Mouse (Mus musculus) embryonic facial prominence, embryonic 13.5 days (tissue): ENCODE results near the gene Mcrip1. TPM values are rescaled to one million over a fixed set of nuclear protein-coding genes. Genes with fewer than 3 reads are reported as not detected.
A peak's percentile ranks its signal among the peaks of the same experiment; 100 is the strongest.
"Not testable (repeated sequence)": the region's sequence is repeated elsewhere in the genome, so short reads cannot be mapped to it uniquely, and the experiment has no call there.

Source experiments
- ATAC-seq: fragments of 200-750 bp; cut with Nextera tagmentation; 2 replicates; pipeline ENCODE4 v1.8.0; 2017; ENCODE audit warnings: low read depth; ENCODE audit not compliant: insufficient number of reproducible peaks, insufficient read depth, low FRiP score, low TSS enrichment
- H3K27ac ChIP-seq: fragments of 300-500 bp; sonication (generic); 2 replicates; pipeline ENCODE4 v1.5.1; 2015; ENCODE audit warnings: moderate library complexity, mild to moderate bottlenecking, inconsistent platforms
- H3K27me3 ChIP-seq: fragments of 300-500 bp; sonication (generic); 2 replicates; pipeline ENCODE4 v1.6.1; 2015; ENCODE audit warnings: mild to moderate bottlenecking, inconsistent platforms
- H3K36me3 ChIP-seq: fragments of 300-500 bp; sonication (generic); 2 replicates; pipeline ENCODE4 v1.6.1; 2015; ENCODE audit warnings: mild to moderate bottlenecking, inconsistent platforms
- H3K4me1 ChIP-seq: fragments of 300-500 bp; sonication (generic); 2 replicates; pipeline ENCODE4 v1.6.1; 2015; ENCODE audit warnings: inconsistent platforms
- H3K4me2 ChIP-seq: fragments of 300-500 bp; sonication (generic); 2 replicates; pipeline ENCODE4 v1.6.1; 2015; ENCODE audit warnings: moderate library complexity, mild to moderate bottlenecking, inconsistent platforms
- H3K4me3 ChIP-seq: fragments of 300-500 bp; sonication (generic); 2 replicates; pipeline ENCODE4 v1.5.1; 2015; ENCODE audit warnings: mild to moderate bottlenecking, inconsistent platforms
- H3K9ac ChIP-seq: fragments of 300-500 bp; sonication (generic); 2 replicates; pipeline ENCODE4 v1.6.1; 2015; ENCODE audit warnings: mild to moderate bottlenecking, inconsistent platforms
- H3K9me3 ChIP-seq: fragments of 300-500 bp; sonication (generic); 2 replicates; pipeline ENCODE4 v1.6.1; 2016; ENCODE audit warnings: inconsistent platforms
- WGBS: fragments of 180-500 bp; shearing (Covaris S2); methylation state at CpG from one replicate; pipeline ENCODE4 v1.1.7; 2015; ENCODE audit warnings: mixed read lengths; 5-methylcytosine and 5-hydroxymethylcytosine counted together
- polyA plus RNA-seq: library from polyadenylated mRNA; unstranded; fragments of >200 nt; fragmentation: Nextera tagmentation; extraction: Ambion mirVana; gene quantifications from 2 replicates; pipeline ENCODE4 v1.2.1, GENCODE M21; 2015

Mcrip1 gene
- polyA plus RNA-seq, 1 experiment from 2014 or later: 247 TPM

DNA sequence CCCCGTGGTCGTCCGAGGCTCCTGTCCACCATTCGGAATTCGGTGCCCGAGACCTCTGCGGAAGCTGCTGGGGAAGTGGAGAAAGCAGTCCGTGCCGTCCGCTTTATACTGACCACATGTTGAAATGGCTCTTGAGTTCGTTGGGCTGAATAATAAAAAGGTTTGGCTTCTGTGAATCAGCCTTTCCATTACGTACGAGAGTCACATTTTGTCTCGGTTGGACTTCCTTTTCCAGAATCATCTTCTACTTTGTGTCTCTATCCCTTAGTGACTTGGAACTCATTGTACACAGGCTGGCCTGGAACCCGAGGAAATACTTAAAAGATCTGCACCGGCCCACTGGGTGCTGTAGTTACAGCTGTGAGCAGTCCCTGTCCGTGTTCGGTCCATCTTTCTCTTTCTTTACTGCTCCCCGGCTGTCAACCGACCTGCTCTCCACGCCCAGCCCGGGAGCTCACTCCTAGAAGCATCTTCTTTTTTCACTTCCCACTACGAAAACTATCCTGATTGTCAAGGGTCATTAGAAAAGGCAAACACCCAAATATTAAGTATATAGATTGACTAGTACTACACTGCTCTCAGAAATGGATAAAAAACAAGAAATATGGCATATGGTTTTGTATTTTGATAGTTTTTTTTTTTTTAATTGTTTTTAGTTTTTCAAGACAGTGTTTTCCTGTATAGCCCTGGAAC, 24.2 kb upstream of the Mcrip1 start:
- H3K27ac ChIP-seq: peak overlapping the region; percentile 96
- peak overlapping the region; percentile 98 for H3K9ac ChIP-seq
- H3K9me3 ChIP-seq: no peaks in the 10 kb centered on the region
- H3K27me3 ChIP-seq: no peaks in the 10 kb centered on the region
- ATAC-seq: no peak
- under 1% methylated on average over 23 of the region's 23 CpGs for WGBS
- peak overlapping the region; percentile 91 for H3K4me2 ChIP-seq
- peak overlapping the region; percentile 98 for H3K4me3 ChIP-seq
- peaks cover 51% of the 10 kb centered on the region for H3K36me3 ChIP-seq
- H3K4me1 ChIP-seq: peaks cover 28% of the 10 kb centered on the region

DNA sequence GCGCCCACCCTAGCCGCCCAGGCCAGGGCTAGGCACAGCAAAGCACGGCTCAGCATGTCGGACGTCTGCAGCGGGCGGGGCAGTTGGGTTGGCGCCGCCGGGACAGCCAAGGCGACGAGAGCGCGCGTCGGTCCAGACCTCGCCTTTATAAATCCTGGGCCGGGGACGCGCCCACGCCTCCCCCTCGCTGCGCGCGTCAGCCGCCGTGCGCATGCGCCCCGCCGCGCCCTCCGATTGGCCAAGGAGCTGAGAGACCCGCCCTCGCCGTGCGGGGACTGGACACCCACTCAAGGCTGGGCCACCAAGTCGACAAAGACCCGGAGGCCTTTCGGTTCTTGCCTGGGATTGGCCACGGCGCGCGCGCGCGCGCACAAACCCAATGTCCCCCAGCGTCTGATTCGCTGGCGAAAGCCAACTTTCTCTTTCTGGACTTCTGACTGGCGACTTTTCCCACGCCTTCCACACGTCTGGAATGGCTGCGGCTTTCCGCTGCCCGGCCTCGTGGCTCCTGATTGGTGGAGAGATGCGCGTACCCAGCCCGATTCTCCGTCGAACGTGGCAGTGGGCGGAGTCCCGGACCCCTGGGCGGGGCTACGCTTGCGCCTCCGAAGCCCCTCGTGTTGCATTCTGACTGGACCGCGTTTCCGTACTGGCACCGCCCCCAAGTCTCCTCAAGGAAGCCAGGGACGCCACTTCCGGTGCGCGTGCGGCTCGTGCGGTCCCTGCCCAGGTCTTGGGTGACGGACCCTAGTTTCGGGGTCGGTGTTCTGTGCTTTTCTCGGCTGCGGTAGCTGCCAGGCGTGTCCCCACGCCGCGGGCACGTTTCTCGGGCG, 23.4 kb upstream of the Mcrip1 start, which contains the start of gene P4hb:
TSS of gene P4hb (minus strand) at position 502 of the 833 bp plus-strand sequence.
- H3K4me3 ChIP-seq: peak within 1 kb of the TSS; percentile 98
- WGBS: under 1% methylated on average over 94 of the region's 94 CpGs
- H3K4me2 ChIP-seq: peak within 1 kb of the TSS; percentile 91
- peak; percentile 94 for ATAC-seq
- no peaks in the 10 kb centered on the region for H3K27me3 ChIP-seq
- no peaks in the 10 kb centered on the region for H3K9me3 ChIP-seq
- peak within 1 kb of the TSS; percentile 98 for H3K9ac ChIP-seq
- H3K4me1 ChIP-seq: peaks cover 32% of the 10 kb centered on the region
- H3K27ac ChIP-seq: peak within 1 kb of the TSS; percentile 96
- peaks cover 51% of the 10 kb centered on the region for H3K36me3 ChIP-seq

DNA sequence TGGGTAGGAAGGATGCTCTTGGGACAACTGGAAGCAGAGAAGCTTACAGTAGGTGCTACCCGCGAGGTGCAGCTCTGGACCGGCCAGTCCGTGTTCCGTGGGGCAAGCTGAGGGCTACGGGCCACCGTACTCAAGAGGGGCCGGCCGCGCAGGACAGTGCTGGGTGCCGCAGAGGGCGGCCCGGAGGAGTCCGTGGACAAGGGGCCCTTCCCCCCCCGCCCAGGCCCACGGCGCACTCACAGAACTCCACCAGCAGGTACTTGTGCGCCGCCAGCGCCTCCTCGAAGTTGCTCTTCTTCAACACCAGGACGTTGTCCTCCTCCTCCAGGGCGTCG, 22.9 kb upstream of the Mcrip1 start:
- Histone ChIP-seq H3K4me2 (peak overlapping the region; percentile 91), H3K9ac (peak overlapping the region; percentile 98), H3K36me3 (peaks cover 51% of the 10 kb centered on the region), H3K4me3 (peak overlapping the region; percentile 98), H3K27me3 (no peaks in the 10 kb centered on the region), H3K4me1 (peaks cover 36% of the 10 kb centered on the region), H3K9me3 (no peaks in the 10 kb centered on the region), H3K27ac (peak overlapping the region; percentile 96)
- ATAC-seq: peak; percentile 28
- under 1% methylated on average over 24 of the region's 24 CpGs for WGBS

DNA sequence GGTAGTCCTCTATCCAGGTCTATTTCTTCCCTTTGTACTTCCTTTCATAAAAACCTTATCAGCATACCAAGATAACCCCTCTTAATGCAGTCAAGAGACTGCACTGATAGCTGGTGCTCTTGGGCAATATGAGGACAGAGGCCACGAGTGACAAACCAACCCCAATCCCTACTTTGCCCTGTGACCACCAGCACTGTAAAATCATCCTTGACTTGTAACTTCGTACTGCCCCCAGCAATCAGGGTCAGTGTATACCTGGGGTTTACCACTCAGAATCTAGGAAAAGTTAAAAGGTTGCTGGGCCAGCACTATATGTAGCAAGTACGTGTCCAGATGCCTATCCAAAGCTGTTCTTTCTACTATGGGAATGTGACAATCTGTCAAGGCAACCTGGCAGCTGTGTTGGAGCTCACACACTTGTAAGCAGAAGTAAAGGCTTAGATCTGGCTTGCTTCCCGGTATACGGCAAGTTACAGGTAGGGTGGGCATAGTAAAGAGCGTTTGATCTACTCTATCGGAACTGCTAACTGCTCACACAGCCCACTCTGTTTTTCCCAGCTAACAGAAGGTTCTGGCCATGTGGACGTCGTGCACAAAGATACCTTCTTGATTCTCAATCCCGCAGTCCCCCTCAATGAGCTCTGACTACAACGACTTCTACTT, 22.4 kb upstream of the Mcrip1 start:
- WGBS: 10% methylated on average over 11 of the region's 11 CpGs
- Histone ChIP-seq H3K36me3 (peaks cover 51% of the 10 kb centered on the region), H3K27me3 (no peaks in the 10 kb centered on the region), H3K9ac (peak overlapping the region; percentile 98), H3K4me3 (peak overlapping the region; percentile 98), H3K9me3 (no peaks in the 10 kb centered on the region), H3K4me2 (peak overlapping the region; percentile 91), H3K27ac (peak overlapping the region; percentile 96), H3K4me1 (peaks cover 37% of the 10 kb centered on the region)
- no peak for ATAC-seq

DNA sequence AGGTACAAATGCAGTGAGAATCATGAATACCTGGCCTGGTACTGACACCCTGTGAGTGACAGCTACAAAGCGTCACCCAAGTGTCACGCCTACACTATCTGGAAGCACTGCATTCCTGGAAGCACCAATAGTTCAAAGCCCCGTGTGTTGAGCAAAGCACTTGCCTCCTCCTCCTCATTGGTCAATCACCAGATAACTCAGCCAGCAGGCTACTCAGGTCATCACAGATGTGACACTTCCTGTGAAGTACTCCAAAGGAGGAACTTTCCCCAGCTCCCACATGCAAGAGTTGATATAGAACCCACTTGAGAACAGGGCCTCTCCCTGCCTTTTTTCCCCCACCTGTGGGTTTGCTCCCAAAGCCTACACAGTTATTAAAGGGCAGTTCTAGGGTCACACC, 21.6 kb upstream of the Mcrip1 start:
- peaks cover 39% of the 10 kb centered on the region for H3K4me1 ChIP-seq
- peaks cover 50% of the 10 kb centered on the region for H3K36me3 ChIP-seq
- no peaks in the 10 kb centered on the region for H3K9me3 ChIP-seq
- no peak overlapping the region for H3K27ac ChIP-seq
- H3K4me2 ChIP-seq: peak overlapping the region; percentile 91
- peak overlapping the region; percentile 98 for H3K4me3 ChIP-seq
- H3K27me3 ChIP-seq: no peaks in the 10 kb centered on the region
- peak overlapping the region; percentile 98 for H3K9ac ChIP-seq
- WGBS: 75% methylated on average over 3 of the region's 3 CpGs
- no peak for ATAC-seq

DNA sequence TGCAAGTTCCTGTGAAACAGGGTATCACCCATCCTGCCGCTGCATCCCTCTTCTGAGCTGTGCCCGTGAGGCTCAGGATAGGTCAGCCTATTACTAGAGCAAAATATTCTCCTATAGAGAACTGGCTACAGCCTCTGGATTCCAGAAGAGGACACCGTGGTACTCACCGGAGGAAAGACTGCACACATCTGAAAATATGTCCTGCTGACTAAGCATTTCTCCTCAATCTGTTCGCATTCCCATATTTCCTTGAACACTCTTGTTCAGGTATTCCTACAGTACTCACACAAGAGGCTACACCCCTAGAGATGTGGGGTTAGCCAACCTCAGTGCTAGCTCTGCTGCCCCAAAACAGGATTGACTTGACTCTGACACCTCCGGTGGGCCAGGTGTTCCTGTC, 18.8 kb upstream of the Mcrip1 start:
- Histone ChIP-seq H3K27me3 (no peaks in the 10 kb centered on the region), H3K27ac (no peak overlapping the region), H3K4me1 (peaks cover 31% of the 10 kb centered on the region), H3K4me3 (no peak overlapping the region), H3K36me3 (peaks cover 78% of the 10 kb centered on the region), H3K9me3 (no peaks in the 10 kb centered on the region), H3K4me2 (no peak overlapping the region), H3K9ac (peak overlapping the region; percentile 16; the same call in 1 of the 2 replicates)
- WGBS: 92% methylated on average over 6 of the region's 6 CpGs
- ATAC-seq: no peak

DNA sequence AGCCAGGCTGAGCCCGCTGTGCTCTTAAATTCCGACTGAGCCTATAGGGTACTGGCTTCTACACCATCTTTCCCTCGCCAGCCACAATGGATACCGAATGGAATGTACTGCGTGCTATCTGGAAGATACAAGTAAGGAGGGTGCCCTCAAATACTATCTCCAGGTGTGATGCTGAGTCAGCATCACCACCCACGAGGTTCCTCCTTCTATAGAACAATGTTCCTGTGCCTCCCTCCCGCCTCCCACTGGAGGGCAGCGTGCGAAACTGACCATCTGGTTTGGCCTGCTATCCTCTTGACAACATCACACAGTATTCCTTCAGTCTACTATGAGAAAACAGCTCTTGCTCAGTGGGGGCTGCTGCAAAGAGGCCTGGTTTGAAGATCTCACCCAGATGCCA, 15.6 kb upstream of the Mcrip1 start:
- no peak overlapping the region for H3K4me2 ChIP-seq
- no peaks in the 10 kb centered on the region for H3K9me3 ChIP-seq
- H3K4me3 ChIP-seq: no peak overlapping the region
- H3K27me3 ChIP-seq: no peaks in the 10 kb centered on the region
- no peak overlapping the region for H3K9ac ChIP-seq
- no peak for ATAC-seq
- peaks cover 95% of the 10 kb centered on the region for H3K36me3 ChIP-seq
- H3K4me1 ChIP-seq: peaks cover 16% of the 10 kb centered on the region
- no peak overlapping the region for H3K27ac ChIP-seq
- WGBS: 87% methylated on average over 9 of the region's 9 CpGs

DNA sequence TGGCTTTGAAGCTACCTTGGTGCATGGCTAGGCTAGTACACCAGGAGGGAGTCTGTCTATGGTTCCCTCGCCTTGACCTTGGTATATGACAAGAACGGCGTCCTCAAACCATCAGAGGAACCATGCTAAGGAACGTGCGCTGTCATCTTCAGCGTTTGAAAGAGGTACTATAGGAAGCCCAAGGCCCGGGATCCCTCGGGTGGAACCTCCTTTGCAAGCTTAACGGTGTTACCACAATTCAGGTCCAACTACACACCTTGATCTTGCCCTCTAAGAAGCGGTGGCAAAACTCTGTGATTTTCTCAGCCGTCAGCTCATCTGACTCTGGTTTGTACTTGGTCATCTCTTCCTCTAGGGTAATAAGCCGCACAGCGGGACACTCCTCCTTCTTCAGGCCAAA, 13.4 kb upstream of the Mcrip1 start:
- H3K9me3 ChIP-seq: no peaks in the 10 kb centered on the region
- no peak overlapping the region for H3K4me3 ChIP-seq
- no peak overlapping the region for H3K27ac ChIP-seq
- WGBS: 97% methylated on average over 13 of the region's 13 CpGs
- no peak overlapping the region for H3K9ac ChIP-seq
- no peak overlapping the region for H3K4me2 ChIP-seq
- no peaks in the 10 kb centered on the region for H3K27me3 ChIP-seq
- H3K36me3 ChIP-seq: peaks cover 94% of the 10 kb centered on the region
- ATAC-seq: no peak
- H3K4me1 ChIP-seq: peaks cover 7% of the 10 kb centered on the region; the same call in 1 of the 2 replicates

DNA sequence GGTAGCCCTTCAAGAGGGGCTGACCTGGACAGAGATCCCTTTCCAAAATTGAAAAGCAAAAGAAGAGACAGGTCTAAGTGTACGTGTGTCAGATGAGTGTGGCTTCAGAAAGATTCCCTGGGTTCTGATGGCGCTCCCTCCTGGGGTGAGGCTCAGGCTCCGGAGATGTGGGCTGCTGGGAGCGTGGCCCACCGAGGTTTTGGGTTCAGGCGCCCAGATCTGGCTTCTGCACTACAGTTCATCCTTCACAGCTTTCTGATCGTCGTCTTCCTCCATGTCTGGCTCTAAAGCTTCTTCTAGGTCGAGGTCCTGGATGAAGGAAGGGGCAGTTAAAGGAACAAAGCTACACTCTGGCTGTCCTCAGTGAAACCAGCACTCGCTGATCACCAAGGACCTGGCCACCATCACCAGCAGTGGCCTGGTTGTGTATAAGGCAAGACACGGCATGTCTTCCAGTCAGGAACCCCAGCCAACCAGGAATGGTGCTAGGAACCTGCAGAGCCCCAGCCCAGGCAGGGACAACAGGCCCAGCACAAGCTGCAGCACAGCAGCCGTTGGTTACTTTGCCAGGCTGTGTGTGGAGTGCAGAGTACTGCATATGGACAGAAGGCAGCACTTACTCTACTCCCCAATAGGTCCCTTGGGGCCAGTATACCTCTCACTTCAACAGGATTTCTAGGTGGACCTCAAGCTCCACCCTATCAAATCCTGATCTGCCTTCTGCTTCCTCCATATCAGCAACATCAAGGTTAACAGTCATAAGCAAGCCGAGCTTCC, 11.6 kb upstream of the Mcrip1 start:
- 93% methylated on average over 13 of the region's 13 CpGs for WGBS
- Histone ChIP-seq H3K27ac (no peak overlapping the region), H3K4me1 (no peaks in the 10 kb centered on the region), H3K9ac (no peak overlapping the region), H3K9me3 (no peaks in the 10 kb centered on the region; the same call in 1 of the 2 replicates), H3K4me3 (no peak overlapping the region), H3K36me3 (peaks cover 82% of the 10 kb centered on the region), H3K4me2 (no peak overlapping the region), H3K27me3 (no peaks in the 10 kb centered on the region)
- ATAC-seq: no peak

DNA sequence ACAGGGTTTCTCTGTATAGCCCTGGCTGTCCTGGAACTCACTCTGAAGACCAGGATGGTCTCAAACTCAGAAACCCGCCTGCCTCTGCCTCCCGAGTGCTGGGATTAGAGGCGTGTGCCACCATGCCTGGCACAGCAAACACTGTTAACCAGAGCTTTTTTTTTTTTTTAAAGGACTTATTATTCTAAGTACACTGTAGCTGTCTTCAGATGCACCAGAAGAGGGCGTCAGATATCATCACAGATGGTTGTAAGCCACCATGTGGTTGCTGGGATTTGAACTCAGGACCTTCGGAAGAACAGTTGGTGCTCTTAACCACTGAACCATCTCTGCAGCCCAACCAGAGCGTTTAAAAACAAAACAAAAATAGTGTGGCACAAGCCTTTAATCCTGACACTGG, 9.3 kb upstream of the Mcrip1 start:
- not testable (repeated sequence) for H3K4me2 ChIP-seq, H3K27ac ChIP-seq, H3K9ac ChIP-seq, H3K27me3 ChIP-seq, ATAC-seq, H3K4me1 ChIP-seq, H3K9me3 ChIP-seq, H3K4me3 ChIP-seq
- 86% methylated on average over 6 of the region's 6 CpGs for WGBS
- H3K36me3 ChIP-seq: peaks cover 59% of the 10 kb centered on the region

DNA sequence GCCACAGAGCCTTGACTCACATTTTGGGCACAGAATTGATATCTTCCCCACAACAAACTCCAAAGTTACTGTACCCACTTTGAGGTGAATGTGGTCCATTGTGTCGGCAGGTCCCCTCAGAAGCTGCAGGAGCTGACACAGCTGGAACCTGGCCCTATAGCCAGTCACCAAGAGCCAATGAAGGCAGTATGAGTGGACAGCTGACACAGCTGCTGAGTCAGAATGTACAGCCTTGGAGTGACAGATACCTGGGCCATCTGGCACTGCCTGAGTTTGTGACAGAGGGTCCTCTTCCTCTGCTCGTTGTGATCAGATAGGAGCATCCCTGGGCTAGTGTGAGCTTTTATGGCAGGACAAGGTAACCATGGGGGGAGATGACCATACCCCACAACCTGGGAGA, 5.7 kb upstream of the Mcrip1 start:
- H3K9me3 ChIP-seq: no peaks in the 10 kb centered on the region; the same call in 1 of the 2 replicates
- no peak overlapping the region for H3K27ac ChIP-seq
- H3K9ac ChIP-seq: peak overlapping the region; percentile 21; the same call in 1 of the 2 replicates
- H3K4me1 ChIP-seq: peaks cover 7% of the 10 kb centered on the region
- H3K4me2 ChIP-seq: no peak overlapping the region
- H3K4me3 ChIP-seq: no peak overlapping the region
- 72% methylated on average over 2 of the region's 2 CpGs for WGBS
- ATAC-seq: no peak
- H3K27me3 ChIP-seq: no peaks in the 10 kb centered on the region
- peaks cover 23% of the 10 kb centered on the region for H3K36me3 ChIP-seq
